Mouse (Mus musculus) heart, embryonic 12.5 days (tissue): Measurements from ENCODE around the gene Emilin3. TPM values are rescaled to one million over a fixed set of nuclear protein-coding genes. Genes with fewer than 3 reads are reported as not detected.
A peak's percentile ranks its signal among the peaks of the same experiment; 100 is the strongest.

Experiments
- ATAC-seq: fragments of 200-750 bp; cut with Nextera tagmentation; 2 replicates; pipeline ENCODE4 v1.8.0; 2017; ENCODE audit warnings: moderate TSS enrichment, moderate library complexity; ENCODE audit not compliant: insufficient number of reproducible peaks, low FRiP score
- H3K27ac ChIP-seq: fragments of 300-500 bp; sonication (generic); 2 replicates; pipeline ENCODE4 v1.5.1; 2016; ENCODE audit warnings: mild to moderate bottlenecking, moderate library complexity; ENCODE audit not compliant: poor library complexity, severe bottlenecking
- H3K27me3 ChIP-seq: fragments of 300-500 bp; sonication (generic); replicated peaks from 2 replicates; pipeline ENCODE4 v1.6.1; 2016; ENCODE audit warnings: mild to moderate bottlenecking, moderate library complexity
- H3K36me3 ChIP-seq: fragments of 300-500 bp; sonication (generic); 2 replicates; pipeline ENCODE4 v1.6.1; 2016; ENCODE audit warnings: mild to moderate bottlenecking, moderate library complexity
- H3K4me1 ChIP-seq: fragments of 300-500 bp; sonication (generic); replicated peaks from 2 replicates; pipeline ENCODE4 v1.6.1; 2016; ENCODE audit warnings: mild to moderate bottlenecking
- H3K4me2 ChIP-seq: fragments of 300-500 bp; sonication (generic); 2 replicates; pipeline ENCODE4 v1.6.1; 2016; ENCODE audit warnings: mild to moderate bottlenecking, moderate library complexity
- H3K4me3 ChIP-seq: fragments of 300-500 bp; sonication (generic); 2 replicates; pipeline ENCODE4 v1.5.1; 2016; ENCODE audit warnings: mild to moderate bottlenecking
- H3K9ac ChIP-seq: fragments of 300-500 bp; sonication (generic); 2 replicates; pipeline ENCODE4 v1.6.1; 2016; ENCODE audit warnings: mild to moderate bottlenecking, moderate library complexity
- H3K9me3 ChIP-seq: fragments of 300-500 bp; sonication (generic); replicated peaks from 2 replicates; pipeline ENCODE4 v1.6.1; 2016; ENCODE audit warnings: mild to moderate bottlenecking, moderate library complexity
- WGBS: fragments of 180-500 bp; shearing (Covaris S2); methylation state at CpG from one replicate; pipeline ENCODE4 v1.1.7; 2016; 5-methylcytosine and 5-hydroxymethylcytosine counted together
- polyA plus RNA-seq: library from polyadenylated mRNA; unstranded; fragments of >200 nt; fragmentation: Nextera tagmentation; extraction: Ambion mirVana; gene quantifications from 2 replicates; pipeline ENCODE4 v1.2.1, GENCODE M21; 2016

The Emilin3 gene
- polyA plus RNA-seq, 1 experiment from 2014 or later = 2.8 TPM

- peak; percentile 91 for ATAC-seq
- peak overlapping the region; percentile 77 for H3K4me2 ChIP-seq
- H3K9me3 ChIP-seq = no peaks in the 10 kb centered on the region; the same call in 1 of the 2 replicates
- WGBS = 0% methylated on average over 47 of the region's 47 CpGs
- peaks cover 7% of the 10 kb centered on the region for H3K4me1 ChIP-seq
- H3K27me3 ChIP-seq = no peaks in the 10 kb centered on the region
- peak overlapping the region; percentile 87 for H3K4me3 ChIP-seq
- H3K36me3 ChIP-seq = no peaks in the 10 kb centered on the region
- peak overlapping the region; percentile 98 for H3K9ac ChIP-seq
- peak overlapping the region; percentile 97 for H3K27ac ChIP-seq
These were observed 39.7 kb downstream of the Emilin3 start for GRCm38 (mm10) chr2:160872395-160872794.

GRCm38 (mm10) chr2:160871310-160871709 lies 40.8 kb downstream of the Emilin3 start:
- ATAC-seq = no peak
- Histone ChIP-seq H3K4me1 (peaks cover 7% of the 10 kb centered on the region), H3K4me3 (no peak overlapping the region), H3K9ac (no peak overlapping the region), H3K27me3 (no peaks in the 10 kb centered on the region), H3K9me3 (no peaks in the 10 kb centered on the region; the same call in 1 of the 2 replicates), H3K4me2 (no peak overlapping the region), H3K27ac (no peak overlapping the region), H3K36me3 (no peaks in the 10 kb centered on the region)
- WGBS = 89% methylated on average over 3 of the region's 3 CpGs

GRCm38 (mm10) chr2:160869446-160869845 lies 42.7 kb downstream of the Emilin3 start:
- no peaks in the 10 kb centered on the region for H3K36me3 ChIP-seq
- ATAC-seq = no peak

GRCm38 (mm10) chr2:160865266-160865665 lies 46.9 kb downstream of the Emilin3 start:
- Histone ChIP-seq H3K4me2 (no peak overlapping the region), H3K36me3 (no peaks in the 10 kb centered on the region), H3K27me3 (no peaks in the 10 kb centered on the region), H3K27ac (no peak overlapping the region), H3K4me3 (no peak overlapping the region), H3K9ac (no peak overlapping the region), H3K9me3 (no peaks in the 10 kb centered on the region), H3K4me1 (0 out of 2 replicates have a peak, but pooled peaks cover 1% of the 10 kb centered on the region)
- WGBS = 77% methylated on average over 2 of the region's 2 CpGs
- no peak for ATAC-seq

More at GRCm38 (mm10) chr2:160869446-160869845, 42.7 kb downstream of the Emilin3 start:
- H3K4me1 ChIP-seq = peaks cover 7% of the 10 kb centered on the region
- no peak overlapping the region for H3K4me3 ChIP-seq
- no peak overlapping the region for H3K4me2 ChIP-seq
- H3K27ac ChIP-seq = no peak overlapping the region
- H3K9me3 ChIP-seq = no peaks in the 10 kb centered on the region
- WGBS = 73% methylated on average over 3 of the region's 3 CpGs
- no peak overlapping the region for H3K9ac ChIP-seq
- H3K27me3 ChIP-seq = no peaks in the 10 kb centered on the region

GRCm38 (mm10) chr2:160864112-160864511 lies 48.0 kb downstream of the Emilin3 start:
- 0 out of 2 replicates have a peak, but pooled peaks cover 3% of the 10 kb centered on the region for H3K4me1 ChIP-seq
- no peak for ATAC-seq
- H3K9me3 ChIP-seq = no peaks in the 10 kb centered on the region
- 80% methylated on average over 1 of the region's 1 CpGs for WGBS
- no peak overlapping the region for H3K4me3 ChIP-seq
- H3K9ac ChIP-seq = no peak overlapping the region
- no peak overlapping the region for H3K27ac ChIP-seq
- H3K27me3 ChIP-seq = no peaks in the 10 kb centered on the region
- H3K36me3 ChIP-seq = no peaks in the 10 kb centered on the region
- no peak overlapping the region for H3K4me2 ChIP-seq

- ATAC-seq = no peak
- Histone ChIP-seq H3K9ac (no peak overlapping the region), H3K36me3 (no peaks in the 10 kb centered on the region), H3K9me3 (no peaks in the 10 kb centered on the region), H3K4me1 (peaks cover 7% of the 10 kb centered on the region; the same call in 1 of the 2 replicates), H3K27me3 (no peaks in the 10 kb centered on the region), H3K4me3 (no peak overlapping the region), H3K4me2 (no peak overlapping the region), H3K27ac (no peak overlapping the region)
- WGBS = 62% methylated on average over 1 of the region's 1 CpGs
These were observed 51.8 kb downstream of the Emilin3 start for GRCm38 (mm10) chr2:160860363-160860762.

Other genes starting within 250 kb of the Emilin3 start
- 47.4 TPM in 2 replicates for gene Plcg1, start 181.0 kb downstream of the Emilin3 start, polyA plus RNA-seq
- gene Zhx3, start 39.3 kb downstream of the Emilin3 start, polyA plus RNA-seq = 8.9 and 9.8 TPM in 2 replicates
- gene Lpin3, start 31.7 kb downstream of the Emilin3 start, polyA plus RNA-seq = 1.4 and 2.3 TPM in 2 replicates
- gene Chd6, start 196.7 kb upstream of the Emilin3 start, polyA plus RNA-seq = 17.7 and 23.3 TPM in 2 replicates